Mouse (Mus musculus) liver, embryonic 14.5 days (tissue): ENCODE results near the gene Zfp652. TPM values are rescaled to one million over a fixed set of nuclear protein-coding genes. Genes with fewer than 3 reads are reported as not detected.

Experiments used
- ATAC-seq: fragments of 200-750 bp; cut with Nextera tagmentation; 2 replicates; pipeline ENCODE4 v1.8.0; 2017; ENCODE audit warnings: moderate number of reproducible peaks, mild to moderate bottlenecking, moderate library complexity; ENCODE audit not compliant: insufficient read depth
- DNase-seq, 3 experiments: peaks; one replicate each; pipeline ENCODE4 v3.0.0-alpha.2; 2012 to 2013; ENCODE audit warnings: low read depth in 3 of 3, low spot score in 3 of 3
- H3K27ac ChIP-seq: fragments of 300-500 bp; sonication (generic); 2 replicates; pipeline ENCODE4 v1.5.1; 2014; ENCODE audit warnings: moderate library complexity, mild to moderate bottlenecking, control low read depth, inconsistent platforms
- H3K27me3 ChIP-seq: fragments of 300-500 bp; sonication (generic); 2 replicates; pipeline ENCODE4 v1.6.1; 2014; ENCODE audit warnings: mild to moderate bottlenecking, low read length, moderate library complexity; ENCODE audit not compliant: control insufficient read depth, insufficient read depth
- H3K36me3 ChIP-seq: fragments of 300-500 bp; sonication (generic); replicated peaks from 2 replicates; pipeline ENCODE4 v1.6.1; 2014; ENCODE audit warnings: low read depth; ENCODE audit not compliant: control insufficient read depth, insufficient read depth
- H3K4me1 ChIP-seq, 2 experiments: fragments of 200-500 bp in 1 of 2; fragments of 300-500 bp in 1 of 2; sonication (generic) in 1 of 2; replicated peaks; 2 replicates each; pipeline ENCODE4 v1.6.1; 2012 to 2014; ENCODE audit warnings: antibody characterized with exemption in 1 of 2, inconsistent platforms in 1 of 2, low read length in 1 of 2; ENCODE audit not compliant: control insufficient read depth in 2 of 2, insufficient read depth in 2 of 2
- H3K4me2 ChIP-seq: fragments of 300-500 bp; sonication (generic); 2 replicates; pipeline ENCODE4 v1.6.1; 2014; ENCODE audit warnings: low read depth, mild to moderate bottlenecking, control low read depth, moderate library complexity
- H3K4me3 ChIP-seq, 2 experiments: fragments of 200-500 bp in 1 of 2; fragments of 300-500 bp in 1 of 2; sonication (generic) in 1 of 2; 2 replicates each; pipeline ENCODE4 v1.5.1; 2012 to 2014; ENCODE audit warnings: low read depth in 2 of 2, low read length in 2 of 2, mild to moderate bottlenecking in 2 of 2, control low read depth in 1 of 2, inconsistent platforms in 1 of 2, moderate library complexity in 1 of 2; ENCODE audit not compliant: insufficient read depth in 1 of 2
- H3K9ac ChIP-seq: fragments of 300-500 bp; sonication (generic); replicated peaks from 2 replicates; pipeline ENCODE4 v1.6.1; 2014; ENCODE audit warnings: mild to moderate bottlenecking, control low read depth, moderate library complexity
- H3K9me3 ChIP-seq: fragments of 300-500 bp; sonication (generic); 2 replicates; pipeline ENCODE4 v1.6.1; 2016; ENCODE audit warnings: low read length, mixed read lengths; ENCODE audit not compliant: control insufficient read depth
- CTCF ChIP-seq: IDR thresholded peaks from 2 replicates; pipeline ENCODE4 v1.5.1; 2016; ENCODE audit warnings: antibody characterized with exemption, low read depth, control low read depth
- EP300 ChIP-seq: IDR thresholded peaks from 2 replicates; pipeline ENCODE4 v1.6.1; 2016; ENCODE audit warnings: antibody characterized with exemption, low read depth
- WGBS: fragments of 180-500 bp; shearing (Covaris S2); extraction: QIAGEN DNeasy Blood & Tissue Kit; methylation state at CpG from one replicate; pipeline ENCODE4 v1.1.7; 2014; ENCODE audit not compliant: insufficient replicate concordance; 5-methylcytosine and 5-hydroxymethylcytosine counted together
- polyA plus RNA-seq, 2 experiments: library from polyadenylated mRNA; depleted of rRNA in 1 of 2; stranded (reverse) in 1 of 2; unstranded in 1 of 2; fragments of >200 nt; fragmentation: Nextera tagmentation in 1 of 2; extraction: Ambion mirVana in 1 of 2; gene quantifications; 2 replicates each; pipeline versions ENCODE4 v1.2.1 to v1.2.3; 2012 to 2014

Zfp652 gene
- polyA plus RNA-seq, 2 experiments = 3.7 to 5.4 TPM

- Histone ChIP-seq H3K9me3 (no peaks in the 10 kb centered on the region), H3K27ac (no peak overlapping the region), H3K4me2 (no peak overlapping the region), H3K36me3 (peaks cover 14% of the 10 kb centered on the region), H3K4me1 (no peaks in the 10 kb centered on the region), H3K9ac (no peak overlapping the region), H3K4me3 (no peak overlapping the region), H3K27me3 (no peaks in the 10 kb centered on the region)
- no peak for DNase-seq
- 41% methylated on average over 6 of the region's 6 CpGs for WGBS
- ATAC-seq = no peak
- peak; percentile 89 for TF ChIP-seq CTCF
- TF ChIP-seq EP300 = no peak
These were observed 36.2 kb upstream of the Zfp652 start for GRCm38 (mm10) chr11:95676307-95676706.

GRCm38 (mm10) chr11:95677925-95678701, 34.4 kb upstream of the Zfp652 start:
- H3K4me1 ChIP-seq = peaks cover 0 to 2% of the 10 kb centered on the region in 2 experiments; a peak in 1 of 4 replicates
- no peak overlapping the region for H3K27ac ChIP-seq
- peaks cover 14% of the 10 kb centered on the region for H3K36me3 ChIP-seq
- no peak overlapping the region for H3K4me3 ChIP-seq
- TF ChIP-seq EP300 = no peak
- no peak for TF ChIP-seq CTCF
- 82% methylated on average over 14 of the region's 14 CpGs for WGBS
- no peaks in the 10 kb centered on the region for H3K9me3 ChIP-seq
- no peak for ATAC-seq
- no peak overlapping the region for H3K4me2 ChIP-seq
- H3K9ac ChIP-seq = no peak overlapping the region
- no peaks in the 10 kb centered on the region for H3K27me3 ChIP-seq
- DNase-seq = no peak

DNA sequence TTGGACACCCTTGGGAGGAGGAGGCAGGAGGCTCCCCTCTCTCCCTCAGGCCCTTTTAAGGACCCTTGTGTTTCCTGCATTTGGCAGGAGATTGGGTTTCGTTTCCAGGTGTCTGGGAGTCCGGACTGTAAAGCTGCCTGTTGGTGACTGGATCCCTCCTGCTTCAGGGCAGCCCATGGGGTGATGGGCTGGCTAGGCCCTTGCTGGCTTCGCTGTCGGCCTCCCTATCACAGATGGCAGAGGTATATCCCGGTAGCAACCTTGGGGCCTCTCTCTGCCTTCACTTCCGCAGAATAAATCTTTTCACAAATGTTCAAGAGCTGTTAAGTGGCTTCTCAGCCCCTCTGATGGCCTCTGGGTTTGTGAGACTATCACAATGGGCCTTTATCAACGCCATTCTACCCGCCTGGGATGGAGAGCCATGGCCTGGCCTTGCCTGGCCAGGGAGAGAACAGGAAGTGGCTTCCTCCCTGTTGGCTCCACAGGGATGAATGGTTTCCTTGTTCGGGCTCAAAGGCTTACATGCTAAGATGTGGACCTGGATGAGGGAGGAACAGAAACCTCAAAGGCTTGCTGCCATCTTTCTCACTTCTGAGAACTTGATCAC, 30.4 kb upstream of the Zfp652 start:
- no peak overlapping the region for H3K9ac ChIP-seq
- TF ChIP-seq EP300 (no peak), CTCF (no peak)
- H3K4me1 ChIP-seq = peaks cover 0 to 3% of the 10 kb centered on the region in 2 experiments; a peak in 1 of 4 replicates
- H3K9me3 ChIP-seq = no peaks in the 10 kb centered on the region
- no peak for ATAC-seq
- no peak for DNase-seq
- H3K27me3 ChIP-seq = no peaks in the 10 kb centered on the region
- 61% methylated on average over 9 of the region's 9 CpGs for WGBS
- peaks cover 11% of the 10 kb centered on the region for H3K36me3 ChIP-seq
- H3K27ac ChIP-seq = no peak overlapping the region
- no peak overlapping the region for H3K4me3 ChIP-seq
- no peak overlapping the region for H3K4me2 ChIP-seq

DNA sequence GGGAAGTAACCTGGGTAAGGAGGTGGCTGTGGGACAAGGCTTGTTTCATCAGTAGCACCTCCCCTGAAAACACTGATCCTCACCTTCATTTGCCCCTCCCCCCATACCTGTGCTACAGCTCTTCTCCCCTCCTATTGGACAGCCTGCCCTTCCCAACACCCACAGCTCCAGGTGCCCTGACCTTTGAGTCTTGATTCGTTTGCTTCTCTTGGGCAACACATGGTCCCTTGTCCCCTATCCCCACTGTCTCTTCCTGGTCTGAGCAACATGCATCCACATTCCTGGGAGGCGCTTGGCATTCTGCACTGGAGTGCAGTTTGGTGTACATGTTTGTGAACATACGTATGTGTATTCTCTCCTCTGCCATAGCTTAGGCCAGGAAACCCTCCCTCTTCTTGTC, 29.5 kb upstream of the Zfp652 start:
- Histone ChIP-seq H3K4me3 (no peak overlapping the region), H3K36me3 (peaks cover 11% of the 10 kb centered on the region), H3K9me3 (no peaks in the 10 kb centered on the region), H3K4me1 (peaks cover 2 to 8% of the 10 kb centered on the region in 2 experiments), H3K9ac (no peak overlapping the region), H3K27me3 (no peaks in the 10 kb centered on the region), H3K4me2 (no peak overlapping the region), H3K27ac (no peak overlapping the region)
- ATAC-seq (peak; percentile 22; the same call in 1 of the 2 replicates), DNase-seq (no peak)
- WGBS = 74% methylated on average over 3 of the region's 3 CpGs
- TF ChIP-seq CTCF = no peak
- TF ChIP-seq EP300 = no peak

DNA sequence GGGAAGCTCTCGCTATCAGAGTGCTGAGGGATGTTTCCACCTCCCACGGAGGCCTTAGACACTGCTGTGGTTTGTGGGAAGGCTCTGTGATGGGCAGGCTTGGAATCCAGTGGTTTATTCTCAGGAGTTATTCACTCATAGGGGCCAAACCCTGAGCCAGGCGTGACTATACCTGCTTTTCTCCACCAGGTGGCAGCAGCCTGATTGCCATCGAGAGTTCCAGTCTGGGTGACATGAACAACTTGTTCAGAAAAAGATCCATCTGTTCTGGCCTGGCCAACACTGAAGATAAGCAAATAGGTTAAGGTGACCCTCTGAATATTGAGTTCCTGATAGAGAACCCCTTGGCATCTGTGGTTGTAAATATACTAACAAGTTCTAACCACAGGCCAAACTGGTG, 26.4 kb upstream of the Zfp652 start:
- Histone ChIP-seq H3K4me2 (no peak overlapping the region), H3K4me1 (peaks cover 20 to 37% of the 10 kb centered on the region in 2 experiments), H3K9ac (no peak overlapping the region), H3K4me3 (no peak overlapping the region), H3K9me3 (no peaks in the 10 kb centered on the region), H3K27me3 (no peaks in the 10 kb centered on the region), H3K36me3 (no peaks in the 10 kb centered on the region), H3K27ac (no peak overlapping the region)
- ATAC-seq (no peak), DNase-seq (peak; percentile 49 to 64 (median 54))
- TF ChIP-seq EP300 = no peak
- peak; percentile 97 for TF ChIP-seq CTCF
- under 1% methylated on average over 4 of the region's 4 CpGs for WGBS
